17 mouse cellular contexts compared by ENCODE assay signal in the genomic region with DNA sequence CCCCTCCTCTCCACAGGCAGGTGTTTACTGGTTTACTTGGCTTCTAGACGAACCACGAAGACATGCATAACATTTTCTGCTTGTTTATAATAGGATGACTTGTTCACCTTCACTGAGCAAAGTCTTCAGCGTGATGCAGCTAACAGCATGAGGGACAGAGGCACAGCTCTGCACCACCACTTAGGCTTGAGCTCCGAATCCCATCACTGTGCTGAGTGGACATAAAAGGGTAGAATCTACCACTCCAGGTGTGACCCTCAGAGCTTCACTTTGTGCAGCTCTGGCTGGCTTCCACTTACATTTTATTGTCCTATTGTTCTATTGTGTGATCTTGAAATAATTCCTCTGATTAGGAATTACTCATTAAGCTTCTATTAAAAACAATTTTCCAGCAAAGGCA.
A peak's percentile ranks its signal among the peaks of the same experiment; 100 is the strongest.
DNase-seq lines count a peak whose midpoint lies in the region; ATAC-seq lines count a peak whose summit lies in the region.
"Had no signal": no experiment of that assay in that cellular context is flagged by ENCODE, and none has a peak within 500 bp of the region (broad histone marks: within the 10 kb centered on the region; RNA-seq: fewer than 3 reads in every experiment).

No protein-coding gene starts in this region.

- no peaks in the 10 kb centered on the region for H3K27me3 ChIP-seq in hindbrain, embryonic 10.5 days (ENCODE audit: insufficient read depth, poor library complexity, severe bottlenecking)
- H3K27me3 ChIP-seq in midbrain, embryonic 11.5 days (ENCODE audit: control insufficient read depth, insufficient read depth, low read length): no peaks in the 10 kb centered on the region
- H3K27me3 ChIP-seq in neural tube, embryonic 14.5 days (ENCODE audit: control insufficient read depth, insufficient read depth, low read length): no peaks in the 10 kb centered on the region

- WGBS in hindbrain, embryonic 10.5 days: 31% methylated on average over 4 of the region's 4 CpGs
- 13% methylated on average over 4 of the region's 4 CpGs for WGBS in midbrain, embryonic 11.5 days
- 22% methylated on average over 4 of the region's 4 CpGs for WGBS in neural tube, embryonic 14.5 days

- ATAC-seq in midbrain, embryonic 11.5 days (ENCODE audit: low FRiP score): peak; percentile 59
- peak; percentile 39; the same call in 1 of the 2 replicates for ATAC-seq in neural tube, embryonic 14.5 days (ENCODE audit: low read depth)

- no peaks in the 10 kb centered on the region for H3K9me3 ChIP-seq in hindbrain, embryonic 10.5 days
- H3K9me3 ChIP-seq in midbrain, embryonic 11.5 days (ENCODE audit: control insufficient read depth, low read length): no peaks in the 10 kb centered on the region
- H3K9me3 ChIP-seq in neural tube, embryonic 14.5 days (ENCODE audit: control insufficient read depth, low read length): no peaks in the 10 kb centered on the region
- H3K9me3 ChIP-seq: limb, embryonic 10.5 days had no signal

- intact Hi-C loops in left cerebral cortex, postnatal 4 days (cut with DNase I): no loop called here

- peak; percentile 18 for DNase-seq in embryo, embryonic 10 days (ENCODE audit: low spot score)
- DNase-seq in embryo, embryonic 9.5 days (ENCODE audit: extremely low spot score): no peak
- no peak for DNase-seq in hindbrain, embryonic 10.5 days (ENCODE audit: low spot score)
- DNase-seq in midbrain, embryonic 11.5 days (ENCODE audit: low spot score, missing footprints): peak; percentile 90
- DNase-seq in left cerebral cortex, postnatal 4 days: no peak
- DNase-seq in adrenal gland, adult 2 months: no peak
- no peak for DNase-seq in adrenal gland, postnatal 25 days
- DNase-seq: adrenal gland, postnatal 36 days; cerebellum, postnatal 25 days; gastrocnemius, postnatal 25 days; kidney, adult 11 months; kidney, postnatal 36 days; lung, postnatal 14 days had no signal

- H3K4me1 ChIP-seq in hindbrain, embryonic 10.5 days (replicated peaks): peaks cover 33% of the 10 kb centered on the region
- H3K4me1 ChIP-seq in midbrain, embryonic 11.5 days (ENCODE audit: control insufficient read depth, insufficient read depth, low read length): peaks cover 13% of the 10 kb centered on the region
- peaks cover 10% of the 10 kb centered on the region; the same call in 1 of the 2 replicates for H3K4me1 ChIP-seq in neural tube, embryonic 14.5 days (ENCODE audit: control insufficient read depth, insufficient read depth, low read length)

- H3K36me3 ChIP-seq in hindbrain, embryonic 10.5 days: no peaks in the 10 kb centered on the region
- H3K36me3 ChIP-seq in midbrain, embryonic 11.5 days (ENCODE audit: control insufficient read depth, insufficient read depth, low read length): no peaks in the 10 kb centered on the region
- no peaks in the 10 kb centered on the region for H3K36me3 ChIP-seq in neural tube, embryonic 14.5 days (ENCODE audit: control insufficient read depth, insufficient read depth, low read length)
- H3K36me3 ChIP-seq: limb, embryonic 10.5 days had no signal

- H3K27ac ChIP-seq in hindbrain, embryonic 10.5 days: peak overlapping the region; percentile 86
- H3K27ac ChIP-seq in midbrain, embryonic 11.5 days (ENCODE audit: low read depth, low read length): peak overlapping the region; percentile 85
- peak overlapping the region; percentile 62 for H3K27ac ChIP-seq in neural tube, embryonic 14.5 days (ENCODE audit: low read depth, low read length)
- H3K27ac ChIP-seq: liver, embryonic 14.5 days had no signal

- no peak overlapping the region for H3K4me3 ChIP-seq in hindbrain, embryonic 10.5 days
- no peak overlapping the region for H3K4me3 ChIP-seq in midbrain, embryonic 11.5 days (ENCODE audit: low read depth, low read length)
- H3K4me3 ChIP-seq in neural tube, embryonic 14.5 days (ENCODE audit: low read depth, low read length): no peak overlapping the region
- H3K4me3 ChIP-seq: limb, embryonic 10.5 days had no signal

- no peak overlapping the region for H3K4me2 ChIP-seq in midbrain, embryonic 11.5 days
- no peak overlapping the region for H3K4me2 ChIP-seq in neural tube, embryonic 14.5 days (ENCODE audit: low read depth, low read length)
- H3K4me2 ChIP-seq: heart, embryonic 11.5 days had no signal

- H3K9ac ChIP-seq in midbrain, embryonic 11.5 days (ENCODE audit: low read length): no peak overlapping the region; the same call in 1 of the 2 replicates
- no peak overlapping the region for H3K9ac ChIP-seq in neural tube, embryonic 14.5 days (replicated peaks; ENCODE audit: low read depth, low read length)
- H3K9ac ChIP-seq: liver, embryonic 14.5 days had no signal

Comparison
In these comparisons a context has a peak if more than half of its experiments do, and no peak if none do; other contexts are left out.
1. DNase-seq: peak in embryo, embryonic 10 days (single experiment) and midbrain, embryonic 11.5 days (single experiment); none in embryo, embryonic 9.5 days (single experiment), hindbrain, embryonic 10.5 days (single experiment), left cerebral cortex, postnatal 4 days (single experiment), adrenal gland, adult 2 months (single experiment) and adrenal gland, postnatal 25 days (single experiment).
2. Peak in every context shown above with its lines, with median percentiles within 50 percentile points of each other: H3K27ac ChIP-seq.